Mouse (Mus musculus) mouse trophoblast stem cell (cell line): ENCODE data around the gene Sult2a8.
"Not testable (repeated sequence)": the region's sequence is repeated elsewhere in the genome, so short reads cannot be mapped to it uniquely, and the experiment has no call there.

Experiments used
- in situ Hi-C, 2 experiments: fragments of 300-500 bp; cut with MseI, MboI; formaldehyde crosslinking; loops; 2 replicates in 1 of 2; 3 replicates in 1 of 2; pipeline ENCODE4 v1.15.1; 2025

Sult2a8 gene

GRCm38 (mm10) chr7:14446534-14446933, at the start of gene Sult2a8:
Gene Sult2a8 (minus strand): TSS chr7:14446769.
- in situ Hi-C loops = no loop called here

GRCm38 (mm10) chr7:14494130-14494529, 47.6 kb upstream of the Sult2a8 start, which contains the start of gene Sult2a7:
Gene Sult2a7 (minus strand): TSS chr7:14494230.
- in situ Hi-C loops = no loop called here

- in situ Hi-C loops = no loop called here
Observed at GRCm38 (mm10) chr7:14492886-14493285, 46.3 kb upstream of the Sult2a8 start.

GRCm38 (mm10) chr7:14439581-14439980, 7.0 kb downstream of the Sult2a8 start:
- in situ Hi-C loops = no loop called here

- in situ Hi-C loops = no loop called here
Observed at GRCm38 (mm10) chr7:14438484-14438883, 8.1 kb downstream of the Sult2a8 start.

GRCm38 (mm10) chr7:14438029-14438428, 8.5 kb downstream of the Sult2a8 start:
- in situ Hi-C loops = no loop called here

- in situ Hi-C loops = not testable (repeated sequence)
Observed at GRCm38 (mm10) chr7:14399363-14399762, 47.2 kb downstream of the Sult2a8 start.

- in situ Hi-C loops = no loop called here
Observed at GRCm38 (mm10) chr7:14396462-14396861, 50.1 kb downstream of the Sult2a8 start.
